ENCODE assay signal across 11 mouse cellular contexts in the genomic region with DNA sequence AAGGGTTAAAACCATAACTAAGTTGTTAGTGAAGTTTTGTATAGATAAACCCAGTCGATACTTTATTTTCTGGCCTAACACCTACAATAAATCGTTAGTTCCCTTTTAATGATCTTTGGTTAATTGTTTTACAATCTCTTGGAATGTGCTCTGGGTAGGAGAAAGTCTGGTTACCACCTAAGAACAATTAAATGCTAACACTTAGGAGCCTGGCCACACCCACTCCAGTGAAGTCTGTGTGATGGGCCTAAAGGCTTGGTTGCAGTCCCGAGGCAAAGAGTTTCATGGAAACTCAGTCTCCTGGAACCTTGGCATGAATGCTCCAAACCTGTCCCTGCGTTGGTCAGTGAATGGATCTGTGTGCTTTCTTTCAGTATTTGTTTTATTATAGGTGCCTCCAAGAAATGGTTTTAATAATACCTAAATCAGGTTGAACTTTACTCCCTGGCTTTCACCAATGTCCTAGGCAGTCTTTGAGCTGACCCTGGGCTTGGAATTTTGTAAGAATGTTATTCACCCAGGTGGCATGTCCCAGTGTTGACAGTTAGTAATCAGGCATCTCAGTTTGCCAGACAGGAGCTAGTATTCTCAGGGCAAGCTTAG. TPM values are rescaled to one million over a fixed set of nuclear protein-coding genes. Genes with fewer than 3 reads are reported as not detected.
"Had no signal": no experiment of that assay in that cellular context is flagged by ENCODE, and none has a peak within 500 bp of the region (broad histone marks: within the 10 kb centered on the region; RNA-seq: fewer than 3 reads in every experiment).

No protein-coding gene starts in this region.

RNA-seq across cellular contexts. Expression of gene Slco1b2, which starts 38.6 kb away (rescaled TPM):
- polyA plus RNA-seq: lung, embryonic 14.5 days; lung, embryonic 16.5 days; midbrain, embryonic 10.5 days; midbrain, embryonic 14.5 days; midbrain, embryonic 16.5 days; myocyte; neural tube, embryonic 13.5 days; neural tube, embryonic 15.5 days; small intestine, adult 2 months; stomach, embryonic 14.5 days; thymus, postnatal 0 days had no signal
